Mouse (Mus musculus): ENCODE data around the gene Tcp11l2. TPM values are rescaled to one million over a fixed set of nuclear protein-coding genes. Genes with fewer than 3 reads are reported as not detected.
A peak's percentile ranks its signal among the peaks of the same experiment; 100 is the strongest.

Gene Tcp11l2
- polyA plus RNA-seq (2017; shearing (Covaris generic)): 100 to 1,000 TPM; 235 to 261 TPM

DNA sequence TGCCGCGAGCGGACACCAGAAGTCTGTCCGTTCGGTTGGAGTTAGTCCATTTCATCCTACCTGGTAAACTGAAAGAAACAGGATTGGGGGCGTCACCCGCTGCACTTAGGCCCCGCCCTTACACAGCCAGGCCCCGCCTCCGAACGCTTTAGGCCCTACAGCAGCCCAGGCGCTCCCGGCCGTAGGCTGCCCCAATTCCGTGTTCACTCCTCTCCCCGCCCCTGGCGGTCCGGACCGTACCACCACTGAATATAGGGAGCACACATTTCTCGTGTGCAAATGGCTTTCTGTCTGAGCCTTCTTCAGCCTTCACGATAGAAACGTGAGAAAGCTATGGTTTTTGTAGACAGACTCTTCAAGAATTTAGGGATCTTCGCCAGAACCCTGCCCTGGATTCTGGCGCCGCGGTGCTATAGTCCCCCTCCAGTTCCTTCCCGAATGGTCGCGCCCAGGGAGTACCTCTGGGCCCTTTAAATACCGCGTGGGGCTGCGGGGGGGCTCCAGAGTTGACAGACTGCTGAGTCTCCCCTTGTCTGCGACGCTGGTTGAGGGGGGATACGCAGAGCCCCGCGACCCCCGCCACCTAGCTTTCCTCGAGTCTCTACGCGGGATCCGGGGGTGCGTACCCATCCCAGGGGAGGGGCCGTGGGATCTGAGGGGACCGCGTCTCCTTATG, at the start of gene Tcp11l2:
Gene Tcp11l2, plus strand, starts transcription at position 232 of the 676 bp plus-strand sequence.
- ATAC-seq: peak; percentile 85

DNA sequence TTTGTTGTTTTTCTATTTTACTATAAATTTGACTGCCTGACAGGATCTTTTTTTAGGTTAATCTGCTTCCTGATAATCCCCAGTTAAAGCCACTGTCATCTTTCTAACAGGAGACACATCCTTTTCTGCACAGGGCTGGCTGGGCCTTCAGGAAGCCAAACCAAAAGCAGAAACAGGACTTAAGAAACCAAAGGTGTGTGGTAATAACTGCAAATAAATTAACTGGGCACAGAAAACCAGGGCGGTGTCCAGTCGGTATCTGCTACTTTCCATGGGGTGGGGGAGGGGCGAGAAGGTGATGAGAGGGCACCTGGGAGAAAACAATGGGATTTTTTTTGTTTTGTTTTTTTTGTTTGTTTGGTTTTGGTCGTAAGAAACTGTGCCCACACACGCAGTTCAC, 49.4 kb upstream of the Tcp11l2 start:
- no peak for ATAC-seq

DNA sequence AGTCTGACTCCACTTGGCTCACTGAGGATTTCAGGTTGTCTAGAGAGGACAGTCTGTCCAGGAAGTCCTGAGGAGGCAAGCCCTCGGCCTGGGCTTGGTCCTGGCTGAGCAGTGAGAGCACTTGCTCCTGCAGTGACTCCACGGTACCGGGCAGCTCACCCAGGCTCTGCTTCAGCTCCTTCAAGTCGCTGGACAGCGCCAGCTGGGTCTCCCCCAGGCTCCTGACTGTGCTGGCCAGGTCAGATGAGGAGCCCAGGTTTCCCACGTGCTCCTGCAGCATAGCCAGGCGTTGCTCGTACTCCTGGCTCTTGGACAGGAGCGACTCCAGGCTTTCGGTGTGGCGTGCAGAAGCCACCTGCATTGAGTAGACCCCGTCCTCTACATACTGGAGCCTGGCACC, 48.8 kb upstream of the Tcp11l2 start:
- ATAC-seq: no peak

DNA sequence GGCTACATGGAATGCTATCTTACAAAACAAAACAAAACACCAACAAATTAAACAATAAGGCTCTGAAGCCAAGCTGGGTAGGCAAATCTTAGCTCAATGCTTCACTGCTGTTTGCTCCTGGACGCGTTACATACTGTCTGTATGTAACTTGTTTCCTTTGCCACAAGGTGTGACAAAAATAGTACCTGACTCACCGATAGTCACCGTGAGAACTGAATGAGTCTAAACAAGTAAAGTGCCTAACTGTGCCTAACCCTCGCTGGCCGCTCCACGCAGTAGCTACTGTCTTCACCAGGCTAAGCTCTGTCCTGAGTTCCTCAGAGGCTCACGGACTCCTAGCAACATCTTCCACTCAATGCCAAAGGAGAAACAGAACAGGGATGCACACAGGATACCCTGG, 46.0 kb upstream of the Tcp11l2 start:
- no peak for ATAC-seq

DNA sequence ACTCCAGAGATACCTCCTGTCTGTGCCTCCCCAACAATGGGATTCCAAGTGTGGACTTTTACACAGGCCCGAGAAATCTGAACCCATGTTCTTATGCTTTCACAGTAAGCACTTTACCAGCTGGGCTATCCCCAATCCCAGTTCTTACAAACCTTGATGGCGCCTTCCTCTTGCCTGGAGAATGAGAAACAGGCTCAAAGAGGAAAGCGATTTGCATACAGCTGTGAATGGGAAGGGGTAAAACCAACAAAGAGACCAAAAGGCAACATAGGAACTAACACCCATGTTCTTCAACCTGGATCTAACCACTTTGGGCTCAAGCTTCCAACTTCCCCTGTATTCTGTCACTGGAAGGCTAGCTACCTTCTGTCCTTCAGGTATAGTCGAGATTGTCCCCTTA, 44.9 kb upstream of the Tcp11l2 start:
- ATAC-seq: no peak

DNA sequence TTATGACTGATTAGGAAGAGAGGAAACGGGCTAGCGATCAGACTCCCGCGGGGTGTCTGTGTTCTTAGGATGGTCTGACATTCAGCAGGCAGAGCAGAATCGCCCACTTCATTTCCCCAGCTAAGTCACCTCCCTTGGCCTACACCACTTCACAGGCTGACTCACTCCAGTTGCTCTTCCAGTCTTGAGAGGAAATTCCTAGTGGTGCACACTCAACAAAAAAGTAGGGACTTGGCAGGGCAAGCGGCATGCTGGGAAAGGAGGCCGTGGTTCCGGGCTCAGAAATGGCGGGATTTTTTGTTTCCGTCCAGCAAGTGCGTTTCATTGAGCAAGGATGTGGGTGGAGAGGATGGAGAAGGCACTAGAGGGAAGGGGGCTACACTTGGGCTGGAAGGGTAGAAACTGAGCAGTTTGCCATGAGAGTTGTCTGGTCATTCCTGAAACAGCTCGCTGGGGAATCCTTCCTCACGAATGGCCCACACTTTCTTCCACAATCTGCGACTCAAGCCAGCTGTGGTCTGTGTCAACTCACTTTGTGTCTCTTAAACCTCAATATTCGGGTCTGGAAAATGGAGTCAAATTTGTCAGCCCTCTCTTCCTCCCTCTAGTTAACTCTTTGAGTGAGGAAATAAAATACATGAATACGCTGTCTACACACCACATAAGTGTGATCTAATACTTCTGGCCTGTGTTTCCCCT, 44.1 kb upstream of the Tcp11l2 start:
- no peak for ATAC-seq

DNA sequence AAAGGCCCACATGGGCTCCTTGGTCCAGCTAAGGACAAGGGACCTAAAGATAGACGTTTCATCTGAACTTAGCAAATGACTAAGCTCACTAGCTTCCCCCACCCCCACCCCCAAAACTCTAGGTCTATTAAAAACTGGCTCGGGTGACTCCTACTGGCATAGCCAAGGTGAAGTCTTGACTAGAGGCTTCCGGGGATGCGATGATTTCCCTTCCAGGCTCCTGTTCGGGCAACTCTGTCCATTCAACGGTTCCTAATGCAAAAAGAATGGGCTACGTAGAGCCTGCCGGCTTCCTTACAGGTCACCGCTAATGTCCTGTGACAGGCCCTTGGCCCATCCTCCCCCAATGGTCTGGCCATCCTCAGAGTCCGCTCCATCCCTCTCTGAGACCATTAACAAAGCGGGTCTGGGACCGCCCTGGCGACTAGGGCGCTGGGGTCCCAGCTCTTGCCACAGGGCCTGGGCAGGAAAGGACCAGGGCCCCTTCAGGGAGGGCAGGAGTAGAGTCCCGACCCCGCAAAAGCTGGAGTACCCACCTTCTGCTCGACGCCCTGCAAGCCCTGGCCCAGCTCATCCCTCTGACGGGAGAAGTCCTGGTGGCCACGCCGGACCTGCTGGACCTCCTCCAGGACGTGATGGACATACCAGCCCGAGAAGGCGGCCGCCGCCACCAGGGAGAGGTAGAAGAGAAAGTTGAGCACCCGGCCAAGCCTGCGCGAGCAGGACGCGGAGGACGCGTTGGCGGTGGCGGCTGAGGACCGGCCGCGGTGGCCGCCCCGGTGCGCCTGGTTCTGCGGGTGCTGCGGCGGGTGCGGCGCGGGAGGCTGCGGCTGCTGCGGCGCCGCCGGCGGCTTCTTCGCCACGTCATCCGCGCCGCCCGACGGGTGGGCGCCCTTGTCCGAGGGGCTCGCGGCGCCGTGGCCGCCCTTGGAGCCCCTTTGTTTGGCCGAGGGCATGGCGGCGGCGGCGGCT, 43.2 kb upstream of the Tcp11l2 start:
- ATAC-seq: peak; percentile 34

DNA sequence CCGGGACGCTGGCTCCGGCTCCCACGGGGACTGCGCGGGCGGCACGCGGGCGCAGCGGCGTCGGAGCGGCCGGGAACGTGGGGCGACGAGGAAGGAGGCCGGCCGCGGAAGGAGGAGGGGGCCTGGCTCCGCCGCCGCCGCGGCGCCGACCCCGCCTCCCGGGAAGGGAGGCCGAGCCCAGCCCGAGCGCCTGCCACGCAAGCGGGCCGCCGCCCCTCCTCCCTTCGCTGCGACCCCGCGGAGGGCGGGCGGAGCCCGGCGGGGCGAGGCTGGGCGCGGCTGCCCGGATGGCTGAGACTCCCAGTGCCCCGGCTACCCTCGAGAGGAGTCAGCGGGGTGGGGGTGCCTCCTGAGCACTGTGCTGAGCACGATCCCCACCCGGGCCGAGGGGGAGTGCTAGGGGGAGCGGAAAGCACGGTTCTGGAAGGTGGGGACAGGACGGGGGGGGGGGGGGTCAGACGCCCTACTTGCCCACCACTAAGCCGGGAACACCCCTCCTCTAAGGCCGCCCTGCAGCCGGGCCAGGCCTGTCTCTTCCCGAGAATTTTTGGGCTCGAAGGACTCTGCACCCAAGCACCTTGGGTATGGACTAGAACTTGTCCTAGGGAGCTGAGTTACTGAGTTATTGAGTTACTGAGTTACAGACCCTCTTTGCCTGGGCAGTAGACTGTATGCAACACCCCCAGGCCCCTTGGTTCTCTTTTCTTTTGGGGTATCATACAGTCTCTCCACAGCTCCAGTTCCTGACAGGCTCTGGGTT, 42.3 kb upstream of the Tcp11l2 start, which contains the start of gene Ckap4:
Gene Ckap4, minus strand, starts transcription at position 151 of the 760 bp plus-strand sequence.
- ATAC-seq: peak; percentile 76

DNA sequence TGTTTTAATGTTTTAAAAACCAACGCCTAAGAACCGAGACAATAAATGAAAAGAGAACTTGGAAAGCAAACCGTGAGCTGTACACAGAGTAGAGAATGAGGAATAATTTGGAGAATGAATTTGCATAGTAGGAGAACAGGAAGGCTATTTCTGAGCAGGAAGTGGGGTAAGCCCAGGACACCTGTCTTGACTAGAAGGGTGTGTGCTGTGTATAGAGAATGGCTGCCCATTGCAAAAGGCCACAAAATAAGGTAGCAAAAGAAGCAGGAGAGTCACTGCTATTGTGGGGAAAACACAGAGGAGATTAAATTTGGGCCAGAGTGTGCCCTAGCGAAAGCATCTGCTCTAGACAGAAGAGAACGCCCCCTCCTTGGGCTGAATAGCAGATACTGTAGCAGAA, 41.0 kb upstream of the Tcp11l2 start:
- no peak for ATAC-seq

DNA sequence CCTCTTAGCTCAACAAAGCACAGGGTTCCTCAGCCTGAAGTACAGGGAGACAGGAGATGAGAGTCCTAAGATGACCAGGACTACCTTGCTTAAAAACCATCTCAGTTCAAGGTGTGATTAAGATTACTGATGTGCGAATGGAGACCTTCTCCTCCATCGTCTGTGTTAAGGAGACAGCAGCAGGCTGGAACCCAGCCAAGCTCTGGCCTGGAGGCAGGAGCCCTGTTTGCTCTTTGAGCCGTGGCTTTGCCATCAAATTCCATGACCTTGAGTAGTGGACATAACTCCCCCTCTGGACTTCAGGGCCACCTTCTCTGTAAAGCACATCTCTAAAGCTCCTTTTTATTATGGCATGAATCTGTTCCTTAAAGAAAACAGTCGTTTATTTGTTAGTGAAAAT, 40.6 kb upstream of the Tcp11l2 start:
- no peak for ATAC-seq

DNA sequence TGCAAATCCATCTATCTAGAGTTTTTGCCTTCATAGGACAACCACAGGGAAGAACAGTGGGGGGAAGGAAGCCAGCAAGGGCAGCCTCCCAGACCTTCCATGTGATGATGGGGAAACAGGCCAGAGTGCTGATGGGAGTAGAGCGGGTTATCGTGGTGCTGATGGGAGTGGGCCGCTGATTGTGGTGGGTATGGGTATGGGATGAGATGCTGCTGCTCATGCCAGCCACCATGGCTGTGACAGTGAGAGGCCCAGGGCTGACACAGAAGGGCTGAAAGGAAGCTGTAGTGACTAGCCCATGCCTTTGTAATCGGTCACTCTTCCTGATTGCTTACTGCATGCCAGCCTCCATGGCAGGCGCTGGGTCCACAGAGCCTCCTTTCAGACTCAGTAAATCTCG, 36.8 kb upstream of the Tcp11l2 start:
- ATAC-seq: no peak

DNA sequence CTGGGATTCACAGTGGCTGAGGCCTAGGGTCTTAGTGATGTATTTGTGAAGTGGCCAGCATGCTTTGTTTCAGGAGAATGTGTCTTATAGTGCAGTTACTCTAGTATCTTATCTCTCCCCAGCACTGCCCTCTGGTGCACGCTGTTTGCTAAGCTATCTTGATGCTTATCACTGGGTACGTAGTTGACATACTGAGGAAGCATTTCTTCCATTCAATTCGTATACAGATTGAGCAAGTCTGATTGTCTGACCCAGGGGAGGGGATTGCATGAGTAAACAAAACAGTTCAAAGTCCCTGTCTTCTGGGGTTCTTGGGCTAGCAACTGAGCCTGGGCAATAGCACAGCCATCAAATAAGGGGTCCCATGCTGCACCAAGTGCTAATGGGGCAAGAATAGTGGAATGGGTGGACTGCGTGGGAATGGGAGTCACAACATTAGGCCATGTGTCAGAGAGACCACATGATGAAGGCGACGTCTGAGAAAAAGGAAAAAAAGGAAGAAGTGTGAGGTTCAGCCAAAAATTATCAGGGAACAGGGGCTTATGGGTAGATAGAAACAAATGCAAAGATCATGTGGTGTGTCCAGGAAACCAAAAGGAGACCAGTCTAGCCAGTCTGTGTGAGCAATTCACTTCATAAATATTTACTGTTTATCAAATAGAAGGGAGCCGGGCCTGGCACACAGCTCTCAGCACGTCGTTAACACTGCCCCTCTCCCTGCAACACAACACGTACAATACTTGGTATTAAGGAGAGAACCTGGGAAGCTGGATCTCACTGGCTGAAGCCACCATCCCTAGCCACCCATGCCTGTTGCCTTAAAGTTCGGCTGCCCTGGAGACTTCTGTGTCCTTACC, 33.4 kb upstream of the Tcp11l2 start:
- ATAC-seq: no peak

DNA sequence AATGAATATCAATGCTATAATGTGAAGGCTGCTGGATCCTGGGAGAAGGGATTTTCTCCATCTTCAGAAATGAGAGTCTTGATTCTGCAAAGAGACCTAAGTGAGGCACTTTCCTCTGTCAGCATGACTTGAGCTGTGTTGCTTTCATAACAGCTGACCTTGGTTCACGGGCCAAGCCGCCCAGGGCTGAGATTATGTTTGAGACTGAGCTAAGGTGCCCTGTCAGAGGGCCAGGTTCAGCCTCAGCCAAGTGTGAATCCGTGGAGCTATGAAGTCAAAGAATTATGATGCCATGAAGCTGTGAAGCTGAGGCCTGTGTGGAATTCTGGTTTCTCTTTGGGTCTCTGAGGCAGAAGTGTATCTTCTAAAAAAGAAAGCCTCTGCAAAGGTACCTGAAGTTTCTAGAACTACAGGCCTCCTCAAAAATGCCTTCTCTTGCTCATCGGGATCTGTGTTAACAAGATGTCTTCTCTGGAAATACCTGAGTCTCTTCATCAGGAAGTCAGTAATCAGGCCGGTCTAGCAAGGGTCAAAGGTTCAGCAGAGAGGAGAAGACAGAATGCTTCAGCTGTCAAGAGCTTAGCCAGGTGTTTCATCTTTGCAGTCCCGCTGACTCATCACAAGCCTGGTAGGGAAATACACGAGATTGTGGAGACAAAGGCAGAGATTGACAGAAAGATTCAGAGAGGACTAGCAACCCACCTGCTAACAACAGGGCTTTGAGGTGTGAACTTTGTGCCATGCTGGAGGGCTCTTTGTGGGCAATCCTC, 31.4 kb upstream of the Tcp11l2 start:
- no peak for ATAC-seq

DNA sequence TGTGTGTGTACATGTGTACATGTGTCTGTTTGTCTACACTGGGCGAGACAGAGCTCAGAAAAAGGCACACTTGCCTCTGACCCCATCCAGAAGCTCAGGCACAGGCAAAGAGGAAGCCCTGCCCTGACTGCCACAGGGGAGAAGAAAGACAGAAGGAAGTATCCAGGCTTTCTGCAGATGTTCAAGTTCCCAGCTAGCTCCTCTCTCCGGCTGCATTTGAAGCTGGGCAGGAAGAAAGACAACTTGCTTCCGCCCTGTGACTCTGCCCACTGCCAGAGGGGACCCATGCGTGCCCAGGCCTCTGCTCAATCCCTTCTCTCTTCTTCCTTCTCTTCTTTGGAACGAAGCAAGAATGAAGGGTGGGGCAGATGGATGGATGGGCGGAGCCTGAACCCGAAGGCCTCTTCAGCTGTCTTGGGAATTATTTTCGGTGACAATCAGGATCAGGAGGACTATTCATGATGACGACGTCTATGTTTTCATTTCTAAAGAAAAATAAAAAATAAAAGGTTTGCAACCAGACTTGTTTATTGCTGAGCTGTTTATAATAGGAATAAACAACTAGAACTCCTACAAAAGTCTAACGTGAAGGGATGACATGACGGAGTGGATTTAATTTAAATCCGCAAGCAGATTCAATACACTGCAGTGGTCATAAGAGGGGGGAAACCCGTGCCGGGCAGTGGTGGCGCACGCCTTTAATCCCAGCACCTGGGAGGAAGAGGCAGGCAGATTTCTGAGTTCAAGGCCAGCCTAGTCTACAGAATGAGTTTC, 27.1 kb upstream of the Tcp11l2 start:
- ATAC-seq: no peak

DNA sequence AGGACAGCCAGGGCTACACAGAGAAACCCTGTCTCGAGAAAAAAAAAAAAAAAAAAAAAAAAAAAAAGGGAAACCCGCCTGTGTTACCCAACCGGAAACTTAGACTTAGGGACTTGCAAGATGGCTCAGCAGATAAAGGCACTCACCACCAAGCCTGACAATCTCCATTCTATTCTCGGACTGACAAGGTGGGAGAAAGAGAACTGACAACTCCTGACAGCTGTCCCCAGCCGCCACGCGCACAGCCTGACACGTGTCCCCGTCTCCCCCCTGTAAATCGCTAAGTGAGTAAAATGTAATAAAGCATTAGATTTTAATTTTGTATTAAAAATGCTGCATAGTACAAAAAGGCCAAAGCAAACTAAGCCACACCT, 26.5 kb upstream of the Tcp11l2 start:
- no peak for ATAC-seq

DNA sequence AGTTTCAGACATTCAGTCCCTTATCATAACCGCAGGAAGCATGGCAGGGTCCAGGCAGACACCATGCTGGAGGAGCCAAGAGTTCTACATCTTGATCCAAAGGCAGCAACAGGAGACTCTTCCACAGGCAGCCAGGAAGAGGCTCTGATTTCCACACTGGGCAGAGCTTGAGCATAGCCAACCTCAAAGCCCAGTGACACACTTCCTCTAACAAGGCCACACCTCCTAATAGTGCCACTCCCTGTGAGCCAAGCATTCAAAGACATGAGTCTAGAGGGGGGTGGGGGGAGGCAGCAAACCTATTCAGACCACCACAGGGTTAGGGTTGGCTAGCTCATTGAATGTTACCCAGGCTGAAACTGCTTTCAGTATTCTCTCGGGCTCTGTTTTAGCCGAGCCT, 24.6 kb upstream of the Tcp11l2 start:
- no peak for ATAC-seq

DNA sequence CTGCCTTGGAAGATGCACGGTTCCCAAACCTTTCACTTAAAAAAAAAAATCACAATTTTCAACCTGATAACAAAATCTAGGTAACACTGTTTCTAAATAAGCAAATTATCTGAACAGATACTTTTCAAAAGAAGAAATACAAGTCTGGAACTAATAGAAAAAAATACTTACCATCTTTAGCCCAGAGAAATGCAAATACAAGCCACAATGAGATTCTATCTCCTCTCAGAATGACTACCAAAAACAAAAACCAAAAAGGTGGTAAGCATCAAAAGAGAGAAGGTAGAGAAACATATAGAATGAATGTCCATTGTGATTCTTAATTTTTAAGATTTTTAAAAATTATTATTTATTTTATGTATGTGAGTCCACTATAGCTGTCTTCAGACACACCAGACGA, 23.9 kb upstream of the Tcp11l2 start:
- no peak for ATAC-seq

DNA sequence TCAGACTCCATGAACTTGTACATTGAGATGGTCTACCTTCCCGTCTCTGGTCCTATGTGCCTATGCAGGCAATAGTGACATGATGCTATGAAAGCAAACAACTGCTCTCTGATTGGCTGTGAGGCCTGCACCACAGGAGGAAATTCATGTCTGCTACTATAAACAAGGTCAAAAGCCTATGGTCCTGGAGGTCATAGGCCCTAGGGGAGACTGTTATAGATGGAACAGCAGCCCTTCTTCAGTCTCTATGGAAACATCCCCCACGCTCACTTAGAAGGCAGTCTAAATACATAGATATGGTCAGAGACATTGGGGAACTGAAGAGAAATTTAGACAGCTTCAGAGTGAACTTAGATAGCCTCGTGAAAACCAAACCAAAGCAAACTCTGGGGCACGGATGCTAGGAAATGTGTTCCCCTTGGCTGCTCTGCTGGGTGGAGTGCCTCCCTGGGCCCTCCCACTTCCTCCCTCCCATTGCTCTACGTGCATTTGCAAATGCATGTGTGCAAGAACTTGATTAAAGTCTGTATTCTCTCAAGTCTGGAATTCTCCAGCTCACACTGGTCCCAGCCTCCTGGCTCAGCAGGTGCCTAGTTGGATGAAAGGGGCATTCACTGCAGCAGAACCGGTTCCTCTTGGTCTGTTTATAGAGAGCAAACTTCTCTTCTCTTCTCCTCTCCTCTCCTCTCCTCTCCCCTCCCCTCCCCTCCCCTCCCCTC, 22.0 kb upstream of the Tcp11l2 start:
- ATAC-seq: no peak

DNA sequence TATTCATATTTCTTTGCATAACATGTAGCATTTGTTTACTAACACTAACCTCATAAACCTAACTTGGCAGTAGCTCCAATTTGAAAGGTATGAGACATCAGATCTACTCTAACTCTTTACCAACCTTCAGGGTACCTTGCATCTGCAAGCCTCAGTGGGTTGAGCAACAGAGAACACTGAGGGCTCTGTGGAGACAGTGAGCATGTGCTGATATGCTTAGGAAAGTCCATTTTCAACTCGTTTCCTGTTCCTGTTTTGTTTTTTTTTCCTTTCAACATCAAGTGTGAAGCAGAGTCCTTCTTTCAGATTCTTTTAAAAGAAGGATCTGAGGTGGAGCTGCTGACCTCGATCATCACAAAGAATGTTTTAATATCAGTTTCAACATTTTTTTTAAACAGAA, 20.3 kb upstream of the Tcp11l2 start:
- no peak for ATAC-seq
